Mouse (Mus musculus) activated CD4-positive, CD25-positive, alpha-beta regulatory T cell, adult 9 weeks (primary cell): ENCODE data around the gene Tmpo. TPM values are rescaled to one million over a fixed set of nuclear protein-coding genes. Genes with fewer than 3 reads are reported as not detected.

Experiments used
- polyA plus RNA-seq: library from polyadenylated mRNA; unstranded; fragments of 100-300 nt; shearing (Covaris generic); gene quantifications from one replicate; pipeline ENCODE4 v1.2.1, GENCODE M21; 2017

Gene Tmpo
- polyA plus RNA-seq: 33.2 TPM

GRCm38 (mm10) chr10:91180761-91181460 is at the start of gene Tmpo:
TSS of gene Tmpo (minus strand) at chr10:91181315.

DNA sequence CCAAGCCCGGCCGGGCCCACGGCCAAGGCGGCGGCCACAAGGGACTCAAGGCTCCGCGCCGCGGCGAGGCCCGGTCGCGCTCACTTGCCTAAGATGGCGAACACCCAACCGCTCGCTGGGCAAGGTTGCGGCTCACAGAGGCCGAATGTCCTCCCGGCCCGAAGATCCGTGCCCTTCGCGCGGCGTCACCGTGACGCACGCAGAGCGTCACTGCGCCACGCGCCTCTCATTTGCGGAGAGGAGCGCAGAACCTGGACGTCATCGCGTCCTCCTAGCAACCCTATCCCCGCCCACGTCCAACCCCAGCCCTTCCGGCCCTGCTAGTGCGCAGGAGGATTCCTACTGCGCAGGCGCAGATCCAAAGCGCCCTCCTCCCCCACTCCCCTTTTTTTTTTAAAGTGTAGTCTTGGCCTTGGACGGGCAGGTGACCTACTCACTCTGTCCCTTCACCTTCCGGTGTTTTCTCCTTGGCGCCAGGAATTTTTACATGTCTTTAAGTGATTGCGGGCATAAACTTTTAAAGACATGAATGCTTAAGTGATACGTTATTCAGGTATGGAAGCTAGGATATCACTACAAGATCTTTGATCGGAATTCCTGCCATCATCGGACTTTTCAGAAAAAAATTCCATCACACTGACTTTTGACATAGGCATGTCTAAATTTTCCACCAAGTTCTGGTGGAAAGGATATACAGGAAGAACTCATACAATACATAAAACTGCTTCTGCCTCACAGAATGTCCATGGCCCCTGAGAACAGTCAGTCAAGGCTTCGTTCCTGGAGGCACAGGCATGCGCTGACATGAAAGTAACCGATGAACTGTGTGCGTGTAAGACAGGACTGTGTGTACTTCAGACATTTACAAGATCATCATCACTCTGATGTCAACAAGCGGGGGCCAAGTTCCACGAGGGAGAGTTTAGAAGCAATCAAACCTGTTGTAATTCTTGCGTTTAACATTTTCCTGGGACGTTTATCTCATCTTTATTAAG is 57.0 kb downstream of the Tmpo start, which contains the start of gene Slc25a3:
TSS of gene Slc25a3 (minus strand) at position 232 of the 995 bp plus-strand sequence.

Other genes with a start within 250 kb of the Tmpo start
- gene Apaf1, start 98.5 kb downstream of the Tmpo start, polyA plus RNA-seq: 35.4 TPM
- 9.3 TPM for gene Ikbip, start 98.4 kb downstream of the Tmpo start, polyA plus RNA-seq
- 320 TPM for gene Slc25a3, start 57.3 kb downstream of the Tmpo start, polyA plus RNA-seq